Mouse (Mus musculus) v-Abl transformed pro-B cells (cell line): ENCODE results near the gene Prss38.

ENCODE experiments used
- in situ Hi-C, 2 experiments: fragments of 400-800 bp; cut with MboI; formaldehyde crosslinking; loops; one replicate each; pipeline ENCODE4 v1.15.1; 2025; ENCODE audit not compliant: unreplicated experiment in 2 of 2

Gene Prss38

DNA sequence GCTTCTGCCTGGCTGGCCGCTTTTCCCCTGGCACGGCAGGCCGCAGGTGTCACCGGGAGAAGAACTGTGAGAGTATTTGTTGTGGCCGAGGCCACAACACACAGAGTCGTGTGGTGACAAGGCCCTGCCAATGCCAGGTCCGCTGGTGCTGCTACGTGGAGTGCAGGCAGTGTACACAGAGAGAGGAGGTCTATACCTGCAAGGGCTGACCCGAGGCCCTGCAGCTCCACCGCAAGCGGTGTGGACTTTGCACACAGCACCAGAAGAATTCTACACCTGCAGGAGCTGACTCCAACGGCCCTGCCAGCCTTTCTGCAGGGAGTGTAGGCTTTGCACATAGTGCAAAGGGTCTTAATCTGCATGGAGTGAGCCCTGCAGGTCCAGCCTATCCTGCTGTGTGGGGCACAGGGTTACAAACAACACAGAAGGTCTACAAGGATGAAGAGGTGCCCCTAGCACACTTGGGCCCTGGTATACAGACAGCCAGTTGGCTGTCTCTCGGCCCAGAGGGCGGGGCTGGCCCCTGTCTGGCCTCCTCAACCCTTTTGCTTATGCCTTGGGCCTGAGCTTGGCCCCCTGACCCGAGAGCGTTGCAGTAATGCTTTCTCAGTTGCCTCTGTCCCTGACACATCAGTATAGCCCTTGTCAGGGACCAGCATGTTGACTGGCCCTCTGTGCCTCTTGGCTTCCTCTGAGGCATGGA, 44.1 kb downstream of the Prss38 start:
- in situ Hi-C loops = no loop called here

DNA sequence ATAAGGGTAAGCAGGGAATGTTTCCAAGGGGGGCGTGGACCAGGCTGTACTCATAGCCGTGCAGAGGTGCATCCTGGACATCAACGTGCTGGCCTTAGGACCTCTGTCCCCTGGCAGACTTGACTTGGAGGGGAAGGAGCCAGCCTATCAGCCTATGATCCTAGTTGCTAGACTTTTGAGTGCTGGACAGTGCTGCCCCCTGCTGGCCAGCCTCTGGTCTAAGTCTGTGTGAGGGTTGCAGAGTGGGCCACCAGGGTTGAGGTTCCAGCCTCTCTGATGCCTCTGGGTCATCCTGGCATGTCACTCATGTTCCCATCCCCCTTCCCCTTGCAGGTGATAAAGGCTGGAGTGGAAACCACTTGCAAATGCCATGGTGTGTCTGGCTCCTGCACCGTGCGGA, 44.9 kb downstream of the Prss38 start:
- in situ Hi-C loops = no loop called here

DNA sequence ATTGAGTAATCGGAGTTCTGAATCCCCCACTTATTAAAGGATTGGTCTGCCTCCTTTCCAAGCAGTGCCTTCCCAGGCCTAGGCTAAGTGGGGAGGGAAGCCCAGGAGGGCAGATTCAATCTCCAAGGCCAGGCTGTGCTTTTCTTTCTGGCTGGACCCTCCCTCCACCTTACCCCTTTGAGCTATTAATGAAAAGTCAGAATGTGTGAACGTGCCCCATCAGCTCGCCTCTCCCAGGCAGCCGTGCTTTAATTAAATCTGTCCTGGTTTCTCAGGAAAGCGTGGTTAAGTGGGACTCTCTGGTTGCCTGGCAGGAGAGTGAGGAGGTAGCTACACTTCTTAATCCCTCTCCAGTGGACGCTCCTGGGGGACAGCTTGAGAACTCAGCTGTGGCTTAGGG, 45.8 kb downstream of the Prss38 start:
- in situ Hi-C loops = no loop called here

DNA sequence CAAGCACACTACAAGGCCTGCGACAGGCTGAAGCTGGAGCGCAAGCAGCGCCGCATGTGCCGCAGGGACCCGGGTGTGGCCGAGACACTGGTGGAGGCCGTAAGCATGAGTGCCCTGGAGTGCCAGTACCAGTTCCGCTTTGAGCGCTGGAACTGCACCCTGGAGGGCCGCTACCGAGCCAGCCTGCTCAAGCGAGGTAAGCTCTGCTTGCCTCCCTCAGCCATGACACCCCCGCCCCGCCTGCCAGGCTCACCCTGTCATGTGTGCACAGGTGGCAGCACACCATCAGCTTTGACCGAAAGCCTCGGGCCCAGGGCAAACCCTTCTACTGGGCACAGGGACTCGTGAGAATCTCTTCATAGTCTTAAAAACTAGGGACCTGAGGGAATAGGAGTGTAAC, 47.8 kb downstream of the Prss38 start:
- in situ Hi-C loops = no loop called here

DNA sequence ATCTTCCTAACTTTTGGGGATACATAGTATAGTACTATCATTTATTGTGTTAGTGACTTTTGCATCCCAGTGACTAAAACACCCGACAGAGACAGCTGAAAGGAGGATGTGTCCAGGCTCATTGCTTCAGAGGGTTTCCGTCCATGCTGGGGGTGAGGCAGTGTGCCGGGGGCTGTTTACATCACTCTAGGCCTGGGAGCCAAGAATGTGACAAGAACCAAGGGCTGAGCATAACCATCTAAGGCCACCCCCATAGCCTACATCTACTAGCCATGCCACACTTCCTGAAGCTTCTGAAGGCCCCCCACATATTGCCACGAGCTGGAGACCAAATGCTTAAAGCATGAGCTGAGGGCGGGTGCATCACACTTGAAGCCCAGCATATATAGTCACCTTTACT, 50.7 kb downstream of the Prss38 start:
- in situ Hi-C loops = loop anchor here in 1 of 2 experiments (25.0 kb wide), 1 partner anchor 413 kb away; no protein-coding TSS in a partner anchor

DNA sequence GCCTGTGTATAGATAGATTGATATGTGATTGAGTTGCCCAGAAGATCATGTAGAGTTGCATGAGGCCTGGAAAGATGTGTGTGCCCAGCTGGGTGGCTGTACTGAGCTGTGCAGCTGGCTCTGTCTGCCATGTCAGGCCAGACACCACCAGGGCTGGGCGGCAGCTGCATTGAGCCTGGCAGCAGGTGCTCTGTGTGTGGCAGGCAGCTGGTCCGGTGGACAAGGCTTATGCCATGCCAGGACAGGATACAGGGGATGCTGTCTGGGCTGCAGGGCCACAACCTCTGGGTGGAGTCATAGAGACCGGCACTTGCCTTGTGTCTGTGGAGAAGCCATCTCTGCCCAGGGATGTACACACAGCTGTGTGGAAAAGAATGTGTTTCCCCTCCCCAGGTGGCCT, 52.5 kb downstream of the Prss38 start:
- in situ Hi-C loops = loop anchor here in 1 of 2 experiments (25.0 kb wide), 1 partner anchor 414 kb away; no protein-coding TSS in a partner anchor
